Mouse (Mus musculus) heart, adult 9 months (tissue): Measurements from ENCODE around the gene Col5a1.

ENCODE experiments used
- DNase-seq, 2 experiments: peaks; one replicate each; pipeline ENCODE4 v3.0.0; 2022; ENCODE audit warnings: low spot score in 2 of 2

Col5a1 gene

GRCm38 (mm10) chr2:27962406-27962805, 76.2 kb downstream of the Col5a1 start:
- DNase-seq: no peak

GRCm38 (mm10) chr2:27969158-27969557, 82.9 kb downstream of the Col5a1 start:
- peak in 1 of 2 experiments; percentile 26 for DNase-seq

GRCm38 (mm10) chr2:27973840-27974239, 87.6 kb downstream of the Col5a1 start:
- DNase-seq: peak; percentile 28 to 41

- no peak for DNase-seq
Measured at GRCm38 (mm10) chr2:27975786-27976185, 89.6 kb downstream of the Col5a1 start.

- no peak for DNase-seq
Measured at GRCm38 (mm10) chr2:27976512-27976911, 90.3 kb downstream of the Col5a1 start.

- no peak for DNase-seq
Measured at GRCm38 (mm10) chr2:27981066-27981465, 94.8 kb downstream of the Col5a1 start.

GRCm38 (mm10) chr2:27981621-27982535, 95.7 kb downstream of the Col5a1 start:
- DNase-seq: no peak

- DNase-seq: no peak
Measured at GRCm38 (mm10) chr2:27983093-27983492, 96.9 kb downstream of the Col5a1 start.

GRCm38 (mm10) chr2:27983884-27984283, 97.7 kb downstream of the Col5a1 start:
- no peak for DNase-seq

GRCm38 (mm10) chr2:27986751-27987150, 100.5 kb downstream of the Col5a1 start:
- no peak for DNase-seq

GRCm38 (mm10) chr2:27990430-27991211, 104.4 kb downstream of the Col5a1 start:
- no peak for DNase-seq

GRCm38 (mm10) chr2:27993416-27993815, 107.2 kb downstream of the Col5a1 start:
- DNase-seq: no peak

GRCm38 (mm10) chr2:27999996-28000583, 113.9 kb downstream of the Col5a1 start:
- DNase-seq: no peak

- no peak for DNase-seq
Measured at GRCm38 (mm10) chr2:28000660-28001059, 114.4 kb downstream of the Col5a1 start.

GRCm38 (mm10) chr2:28001206-28001605, 115.0 kb downstream of the Col5a1 start:
- DNase-seq: no peak

- no peak for DNase-seq
Measured at GRCm38 (mm10) chr2:28005187-28005586, 119.0 kb downstream of the Col5a1 start.

GRCm38 (mm10) chr2:28008261-28008660, 122.0 kb downstream of the Col5a1 start:
- DNase-seq: peak; percentile 8 to 12

GRCm38 (mm10) chr2:28012367-28012766, 126.1 kb downstream of the Col5a1 start:
- DNase-seq: no peak

GRCm38 (mm10) chr2:28014778-28015177, 128.6 kb downstream of the Col5a1 start:
- DNase-seq: no peak

- no peak for DNase-seq
Measured at GRCm38 (mm10) chr2:28024416-28024815, 138.2 kb downstream of the Col5a1 start.

GRCm38 (mm10) chr2:28025776-28026175, 139.6 kb downstream of the Col5a1 start:
- DNase-seq: no peak

GRCm38 (mm10) chr2:28031860-28032259, 145.6 kb downstream of the Col5a1 start:
- DNase-seq: no peak
